Mouse (Mus musculus) adrenal gland, postnatal 14 days (tissue): ENCODE data around the gene Map4. TPM values are rescaled to one million over a fixed set of nuclear protein-coding genes. Genes with fewer than 3 reads are reported as not detected.

Experiments
- DNase-seq: peaks from one replicate; pipeline ENCODE4 v3.0.0; 2021; ENCODE audit warnings: mixed read lengths
- total RNA-seq: library from RNA; stranded (reverse); gene quantifications from 2 replicates; pipeline ENCODE4 v1.2.3, GENCODE M21; 2021

The Map4 gene
- total RNA-seq, 1 experiment from 2014 or later, result 85.4 TPM

DNA sequence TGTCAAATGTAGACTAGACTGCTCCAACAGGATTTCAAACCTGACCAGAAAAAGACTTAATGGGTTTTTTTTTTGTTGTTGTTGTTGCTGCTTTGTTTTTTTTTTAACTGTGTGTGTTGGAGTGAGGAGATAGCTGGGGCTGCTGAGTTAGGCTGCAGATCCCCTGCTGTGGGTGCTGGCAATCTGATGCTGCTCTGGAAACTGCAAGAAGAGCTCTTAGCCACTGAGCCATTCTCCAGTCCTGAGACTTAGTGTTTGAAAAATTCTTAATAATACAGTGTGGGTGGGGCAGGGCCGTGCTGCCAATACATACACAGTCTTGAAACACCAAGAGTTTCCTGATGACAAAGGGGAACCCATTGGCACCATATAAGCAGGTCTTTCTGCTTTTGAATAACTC is 70.7 kb downstream of the Map4 start:
- DNase-seq, result no peak

- no peak for DNase-seq
Observed at GRCm38 (mm10) chr9:110002413-110002812, 71.2 kb downstream of the Map4 start.

- no peak for DNase-seq
Observed at GRCm38 (mm10) chr9:110019224-110019623, 88.0 kb downstream of the Map4 start.

- DNase-seq, result no peak
Observed at GRCm38 (mm10) chr9:110020405-110020804, 89.1 kb downstream of the Map4 start.

GRCm38 (mm10) chr9:110021463-110021862 is 90.2 kb downstream of the Map4 start:
- DNase-seq, result no peak

GRCm38 (mm10) chr9:110022151-110022550 is 90.9 kb downstream of the Map4 start:
- DNase-seq, result no peak

- no peak for DNase-seq
Observed at GRCm38 (mm10) chr9:110035091-110035490, 103.8 kb downstream of the Map4 start.

DNA sequence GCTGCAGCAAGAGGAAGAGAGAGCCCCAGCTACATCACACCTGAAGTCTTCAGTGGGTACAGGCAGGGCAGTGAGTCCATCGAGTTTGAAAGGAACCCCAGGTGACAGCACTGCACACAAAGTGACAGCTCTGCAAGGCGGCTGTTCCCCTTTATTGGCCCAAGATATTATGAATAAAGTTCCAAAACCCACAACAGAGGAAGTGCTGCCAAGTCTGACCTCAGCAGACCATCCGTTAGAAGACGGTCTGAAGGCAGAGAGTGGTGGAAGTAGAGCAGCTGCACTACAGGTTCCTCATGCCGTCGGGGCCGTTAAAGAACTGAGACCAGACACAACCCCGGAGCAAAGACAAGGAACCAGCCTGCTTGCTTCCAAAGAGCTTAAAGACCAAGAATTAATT is 106.6 kb downstream of the Map4 start:
- DNase-seq, result no peak

DNA sequence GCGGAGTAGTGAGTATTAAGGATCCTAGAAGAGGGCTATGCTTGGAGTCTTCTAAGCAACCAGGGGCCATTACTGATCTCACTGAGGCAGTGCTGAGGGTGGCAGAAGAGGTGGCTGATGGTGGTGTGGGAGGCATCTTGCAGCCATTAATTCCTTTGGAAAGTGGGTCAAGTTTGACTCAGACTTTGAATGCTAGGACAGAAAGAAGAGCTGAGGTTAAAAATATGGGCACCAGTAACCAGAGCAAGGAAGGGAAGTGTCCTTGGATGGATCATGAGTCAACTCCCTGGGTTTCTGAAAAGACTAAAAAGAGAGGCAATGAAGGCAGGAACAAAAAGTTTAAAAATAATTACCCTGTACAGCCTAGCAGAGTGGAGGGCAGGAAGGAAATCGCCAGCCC is 107.2 kb downstream of the Map4 start:
- DNase-seq, result peak; percentile 14

- DNase-seq, result no peak
Observed at GRCm38 (mm10) chr9:110044373-110044772, 113.1 kb downstream of the Map4 start.

- no peak for DNase-seq
Observed at GRCm38 (mm10) chr9:110045763-110046377, 114.6 kb downstream of the Map4 start.

- no peak for DNase-seq
Observed at GRCm38 (mm10) chr9:110047260-110047659, 116.0 kb downstream of the Map4 start.

GRCm38 (mm10) chr9:110047857-110048256 is 116.6 kb downstream of the Map4 start:
- no peak for DNase-seq

- no peak for DNase-seq
Observed at GRCm38 (mm10) chr9:110051184-110051583, 119.9 kb downstream of the Map4 start.

- DNase-seq, result no peak
Observed at GRCm38 (mm10) chr9:110051869-110052661, 120.8 kb downstream of the Map4 start.

GRCm38 (mm10) chr9:110052951-110053304 is 121.7 kb downstream of the Map4 start:
- no peak for DNase-seq

GRCm38 (mm10) chr9:110053305-110054079 is 122.2 kb downstream of the Map4 start:
- peak; percentile 40 for DNase-seq

DNA sequence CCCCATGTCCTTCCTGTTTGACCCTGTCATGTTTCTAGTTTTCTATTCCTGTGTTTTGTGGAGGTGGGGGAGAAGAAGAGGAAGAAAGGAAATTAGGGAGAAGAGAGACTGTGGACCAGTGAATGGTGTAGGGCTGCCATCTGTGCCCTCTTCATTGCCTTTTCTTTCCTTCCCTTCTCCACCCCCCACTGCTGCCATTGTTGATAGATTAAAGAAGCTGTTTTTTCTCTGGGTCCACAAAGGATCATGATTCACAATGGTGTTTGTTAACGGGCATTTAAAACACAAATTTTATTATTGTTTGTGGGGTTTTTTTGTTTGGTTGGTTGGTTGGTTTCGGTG is 122.8 kb downstream of the Map4 start:
- no peak for DNase-seq

- DNase-seq, result no peak
Observed at GRCm38 (mm10) chr9:110054781-110055180, 123.5 kb downstream of the Map4 start.

DNA sequence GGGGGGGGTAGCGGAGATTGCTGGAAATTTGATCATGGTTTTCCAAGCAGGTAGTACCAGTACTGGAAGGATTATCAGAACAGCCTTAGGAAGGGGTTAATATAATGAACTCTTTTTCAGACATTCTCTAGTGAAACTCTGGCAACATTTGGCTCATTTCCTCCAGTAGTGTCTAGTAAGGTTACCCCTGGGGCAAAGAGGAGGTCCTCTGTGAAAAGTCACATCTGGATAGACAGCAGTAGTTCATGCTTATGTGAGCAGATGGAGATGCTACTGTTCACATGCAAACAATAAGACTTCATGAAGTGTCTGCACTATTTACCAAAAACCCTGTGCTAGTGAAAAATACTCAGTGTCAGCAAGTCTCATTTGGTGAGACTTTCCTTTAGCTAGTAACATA is 125.9 kb downstream of the Map4 start:
- DNase-seq, result no peak

- DNase-seq, result no peak
Observed at GRCm38 (mm10) chr9:110060761-110061160, 129.5 kb downstream of the Map4 start.

DNA sequence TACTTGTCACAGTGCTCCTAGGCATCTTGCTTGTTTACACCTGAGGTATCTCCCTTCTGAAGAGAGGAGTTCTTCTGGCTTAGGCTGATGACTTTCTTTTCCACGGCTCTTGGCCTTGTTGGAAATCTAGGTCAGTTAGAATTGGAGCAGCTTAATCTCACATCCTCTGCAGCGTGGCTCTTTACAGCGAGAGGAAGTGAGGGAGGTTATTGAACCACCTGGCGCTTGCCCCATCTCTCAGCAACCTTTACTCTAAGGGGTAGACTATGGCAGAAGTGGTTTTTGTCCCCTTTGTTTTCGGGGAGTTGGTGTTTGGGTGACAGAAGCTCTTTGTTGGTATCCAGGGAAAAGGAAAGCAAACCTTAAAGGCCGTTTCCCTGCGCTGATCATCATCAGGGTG is 131.1 kb downstream of the Map4 start:
- no peak for DNase-seq

DNA sequence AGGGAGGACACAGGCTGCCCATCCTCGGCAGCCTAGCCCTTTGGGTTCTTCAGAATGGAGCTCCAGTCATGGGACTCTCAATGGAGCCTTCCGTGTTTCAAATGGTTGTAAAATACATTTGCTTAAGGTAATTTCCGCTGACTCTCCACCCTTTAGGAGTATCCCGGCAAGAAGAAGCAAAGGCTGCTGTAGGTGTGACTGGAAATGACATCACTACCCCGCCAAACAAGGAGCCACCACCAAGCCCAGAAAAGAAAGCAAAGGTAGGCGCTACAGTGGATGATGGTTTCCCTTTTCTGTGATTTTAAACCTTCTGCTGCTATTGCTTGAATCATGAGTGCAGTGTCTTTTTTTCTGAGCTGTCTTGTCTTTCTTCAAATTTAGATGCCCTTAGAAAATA is 131.6 kb downstream of the Map4 start:
- no peak for DNase-seq
